Mouse (Mus musculus) stomach, embryonic 14.5 days (tissue): ENCODE results near the gene Spata32. TPM values are rescaled to one million over a fixed set of nuclear protein-coding genes. Genes with fewer than 3 reads are reported as not detected.
A peak's percentile ranks its signal among the peaks of the same experiment; 100 is the strongest.

Source experiments
- ATAC-seq: fragments of 200-750 bp; cut with Nextera tagmentation; 2 replicates; pipeline ENCODE4 v1.8.0; 2017; ENCODE audit warnings: low read depth, moderate TSS enrichment; ENCODE audit not compliant: insufficient number of reproducible peaks, insufficient read depth, low FRiP score
- H3K27ac ChIP-seq: fragments of 300-500 bp; sonication (generic); 2 replicates; pipeline ENCODE4 v1.5.1; 2014; ENCODE audit warnings: mild to moderate bottlenecking, low read length, moderate library complexity, mixed read lengths
- H3K27me3 ChIP-seq: fragments of 300-500 bp; sonication (generic); 2 replicates; pipeline ENCODE4 v1.6.1; 2014; ENCODE audit warnings: low read length, control low read depth, mixed read lengths; ENCODE audit not compliant: control insufficient read depth, insufficient read depth
- H3K36me3 ChIP-seq: fragments of 300-500 bp; sonication (generic); 2 replicates; pipeline ENCODE4 v1.6.1; 2014; ENCODE audit warnings: mild to moderate bottlenecking, control low read depth, low read length, moderate library complexity, mixed read lengths; ENCODE audit not compliant: control insufficient read depth, insufficient read depth
- H3K4me1 ChIP-seq: fragments of 300-500 bp; sonication (generic); 2 replicates; pipeline ENCODE4 v1.6.1; 2014; ENCODE audit warnings: low read length, control low read depth, mixed read lengths; ENCODE audit not compliant: control insufficient read depth, insufficient read depth
- H3K4me2 ChIP-seq: fragments of 300-500 bp; sonication (generic); replicated peaks from 2 replicates; pipeline ENCODE4 v1.6.1; 2014; ENCODE audit warnings: low read depth, low read length, control low read depth
- H3K4me3 ChIP-seq: fragments of 300-500 bp; sonication (generic); 2 replicates; pipeline ENCODE4 v1.5.1; 2014; ENCODE audit warnings: low read depth, low read length, control low read depth
- H3K9ac ChIP-seq: fragments of 300-500 bp; sonication (generic); replicated peaks from 2 replicates; pipeline ENCODE4 v1.6.1; 2014; ENCODE audit warnings: low read depth, mild to moderate bottlenecking, control low read depth, low read length, moderate library complexity, mixed read lengths
- H3K9me3 ChIP-seq: fragments of 300-500 bp; sonication (generic); 2 replicates; pipeline ENCODE4 v1.6.1; 2016; ENCODE audit warnings: low read depth, low read length, control low read depth; ENCODE audit not compliant: control insufficient read depth
- WGBS: fragments of 180-500 bp; shearing (Covaris S2); extraction: QIAGEN DNeasy Blood & Tissue Kit; methylation state at CpG from one replicate; pipeline ENCODE4 v1.1.7; 2014; 5-methylcytosine and 5-hydroxymethylcytosine counted together
- polyA plus RNA-seq: library from polyadenylated mRNA; unstranded; fragments of >200 nt; fragmentation: Nextera tagmentation; extraction: Ambion mirVana; gene quantifications from 2 replicates; pipeline ENCODE4 v1.2.1, GENCODE M21; 2014

Spata32 gene
- polyA plus RNA-seq, 1 experiment from 2014 or later, result not detected

GRCm38 (mm10) chr11:103195236-103195635 is 23.0 kb downstream of the Spata32 start:
- peaks cover 14% of the 10 kb centered on the region; the same call in 1 of the 2 replicates for H3K4me1 ChIP-seq
- H3K9me3 ChIP-seq, result no peaks in the 10 kb centered on the region
- H3K27ac ChIP-seq, result no peak overlapping the region
- 73% methylated on average over 18 of the region's 18 CpGs for WGBS
- H3K4me3 ChIP-seq, result no peak overlapping the region
- no peaks in the 10 kb centered on the region for H3K36me3 ChIP-seq
- ATAC-seq, result no peak
- H3K9ac ChIP-seq, result no peak overlapping the region
- peaks cover 37% of the 10 kb centered on the region for H3K27me3 ChIP-seq
- no peak overlapping the region for H3K4me2 ChIP-seq

GRCm38 (mm10) chr11:103193825-103194168 is 24.4 kb downstream of the Spata32 start:
- no peaks in the 10 kb centered on the region for H3K36me3 ChIP-seq
- H3K27me3 ChIP-seq, result peaks cover 34% of the 10 kb centered on the region
- 36% methylated on average over 9 of the region's 9 CpGs for WGBS
- no peak overlapping the region for H3K9ac ChIP-seq
- no peak overlapping the region for H3K4me2 ChIP-seq
- H3K27ac ChIP-seq, result no peak overlapping the region
- no peaks in the 10 kb centered on the region for H3K9me3 ChIP-seq
- no peak overlapping the region for H3K4me3 ChIP-seq
- no peak for ATAC-seq
- peaks cover 4% of the 10 kb centered on the region; the same call in 1 of the 2 replicates for H3K4me1 ChIP-seq

DNA sequence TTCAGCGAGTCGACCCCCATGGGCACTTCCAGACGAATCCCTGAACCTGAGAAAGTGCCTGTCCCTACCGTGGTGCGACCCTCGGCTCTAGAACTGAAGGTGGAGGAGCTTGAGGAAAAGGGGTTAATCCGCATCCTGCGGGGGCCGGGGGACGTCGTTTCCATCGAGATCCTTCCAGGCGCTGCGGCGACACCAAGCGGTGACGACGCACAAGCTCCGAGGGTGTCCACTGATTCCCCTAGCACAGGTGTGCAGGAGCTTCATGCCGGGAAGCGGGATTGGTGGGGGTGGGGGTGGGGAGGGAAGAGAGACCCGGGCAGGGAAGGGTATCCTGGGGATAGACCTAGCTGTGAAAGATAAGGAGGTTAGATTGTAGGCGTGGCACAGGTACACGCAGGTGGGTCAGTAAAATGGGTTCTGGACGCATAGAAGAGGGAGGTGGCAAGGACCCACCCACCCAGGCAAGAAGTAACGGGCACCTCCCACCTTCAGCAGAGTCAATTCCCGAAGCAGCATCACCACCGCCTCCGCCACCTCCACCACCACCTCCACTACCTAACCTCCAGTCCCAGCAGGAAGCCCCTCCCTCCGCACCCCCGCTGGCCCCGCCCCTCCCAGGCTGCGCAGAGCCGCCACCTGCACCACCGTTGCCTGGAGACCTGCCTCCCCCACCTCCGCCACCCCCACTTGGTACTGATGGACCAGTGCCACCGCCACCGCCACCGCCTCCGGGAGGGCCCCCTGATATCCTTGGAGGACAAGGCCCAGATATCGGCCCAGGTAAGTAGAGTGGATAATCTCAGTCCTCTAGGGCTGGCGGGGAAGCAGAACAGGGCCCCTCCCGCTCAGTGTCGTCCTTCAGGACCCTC is 25.0 kb downstream of the Spata32 start:
- ATAC-seq, result 0 out of 2 replicates have a peak, but pooled peaks have one; percentile 36
- no peaks in the 10 kb centered on the region for H3K36me3 ChIP-seq
- H3K4me1 ChIP-seq, result no peaks in the 10 kb centered on the region
- H3K4me2 ChIP-seq, result peak overlapping the region; percentile 43
- H3K4me3 ChIP-seq, result peak overlapping the region; percentile 22; the same call in 1 of the 2 replicates
- 0 out of 2 replicates have a peak overlapping the region, but pooled peaks have one; percentile 10 for H3K9ac ChIP-seq
- H3K9me3 ChIP-seq, result no peaks in the 10 kb centered on the region
- H3K27me3 ChIP-seq, result peaks cover 34% of the 10 kb centered on the region
- H3K27ac ChIP-seq, result no peak overlapping the region
- WGBS, result 9% methylated on average over 42 of the region's 44 CpGs

DNA sequence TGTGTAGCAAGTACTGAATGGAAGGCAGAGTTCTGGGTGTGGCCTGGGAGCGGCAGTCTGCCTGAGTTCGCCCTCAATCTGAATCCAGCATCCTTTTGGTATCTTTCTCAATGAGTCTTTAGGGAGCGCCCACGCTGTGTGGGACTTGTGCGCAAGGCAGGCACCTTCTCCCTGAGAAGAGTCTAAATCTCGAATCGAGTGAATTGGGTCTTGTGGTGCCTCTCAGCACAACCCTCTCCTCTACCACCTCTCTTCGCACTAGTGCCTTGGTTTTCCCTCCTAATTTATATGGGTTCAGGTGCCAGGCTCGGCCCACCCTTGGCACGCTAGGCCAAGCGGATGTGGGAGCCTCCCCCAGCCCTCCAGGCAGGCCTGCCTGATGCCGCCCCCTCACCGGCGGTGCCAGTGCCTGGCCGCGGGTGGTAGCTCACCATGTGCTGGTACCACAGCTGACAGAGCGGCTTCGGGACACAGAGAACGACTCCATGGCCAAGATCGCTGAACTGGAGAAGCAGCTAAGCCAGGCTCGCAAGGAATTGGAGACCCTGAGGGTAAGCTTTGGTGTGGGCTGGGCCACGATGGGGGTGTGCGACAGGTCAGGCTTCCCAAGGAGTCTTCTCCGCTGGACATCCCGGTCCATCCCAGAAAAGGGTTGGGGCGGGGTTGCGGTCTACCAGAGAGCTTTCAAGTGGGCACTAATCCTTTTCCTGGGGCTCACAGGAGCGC is 25.8 kb downstream of the Spata32 start:
- WGBS, result 20% methylated on average over 28 of the region's 28 CpGs
- H3K4me1 ChIP-seq, result no peaks in the 10 kb centered on the region
- ATAC-seq, result no peak
- no peaks in the 10 kb centered on the region for H3K36me3 ChIP-seq
- peak overlapping the region; percentile 43 for H3K4me2 ChIP-seq
- no peak overlapping the region for H3K27ac ChIP-seq
- H3K4me3 ChIP-seq, result peak overlapping the region; percentile 22; the same call in 1 of the 2 replicates
- H3K27me3 ChIP-seq, result peaks cover 34% of the 10 kb centered on the region
- H3K9ac ChIP-seq, result 0 out of 2 replicates have a peak overlapping the region, but pooled peaks have one; percentile 10
- H3K9me3 ChIP-seq, result no peaks in the 10 kb centered on the region

DNA sequence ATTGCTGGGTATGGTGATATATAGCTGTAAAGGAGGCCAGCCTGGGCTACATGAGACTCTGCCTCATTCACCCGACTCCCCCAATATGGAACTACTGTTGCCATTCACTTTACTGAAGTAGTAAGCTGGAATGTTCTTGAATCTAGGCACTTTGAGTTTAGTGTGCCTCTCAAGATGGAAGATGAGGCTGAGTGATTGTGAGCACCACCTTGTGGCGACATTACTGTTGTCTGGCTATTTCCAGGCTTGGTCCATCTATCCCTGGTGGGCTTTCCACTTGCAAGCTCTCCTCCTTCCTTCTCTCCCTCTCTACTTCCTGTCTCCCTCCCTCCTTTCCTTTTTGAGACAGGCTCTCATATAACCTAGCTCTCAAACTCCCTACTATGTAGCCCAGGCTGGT is 33.3 kb downstream of the Spata32 start:
- H3K27me3 ChIP-seq, result no peaks in the 10 kb centered on the region
- no peak overlapping the region for H3K9ac ChIP-seq
- 32% methylated on average over 2 of the region's 2 CpGs for WGBS
- H3K4me3 ChIP-seq, result no peak overlapping the region
- no peaks in the 10 kb centered on the region for H3K9me3 ChIP-seq
- H3K27ac ChIP-seq, result no peak overlapping the region
- no peaks in the 10 kb centered on the region for H3K36me3 ChIP-seq
- ATAC-seq, result no peak
- H3K4me2 ChIP-seq, result no peak overlapping the region
- H3K4me1 ChIP-seq, result no peaks in the 10 kb centered on the region

GRCm38 (mm10) chr11:103181911-103182310 is 36.3 kb downstream of the Spata32 start:
- H3K9ac ChIP-seq, result no peak overlapping the region
- no peaks in the 10 kb centered on the region for H3K27me3 ChIP-seq
- H3K36me3 ChIP-seq, result no peaks in the 10 kb centered on the region
- H3K4me3 ChIP-seq, result no peak overlapping the region
- WGBS, result 76% methylated on average over 3 of the region's 3 CpGs
- no peaks in the 10 kb centered on the region for H3K9me3 ChIP-seq
- H3K4me2 ChIP-seq, result no peak overlapping the region
- no peaks in the 10 kb centered on the region for H3K4me1 ChIP-seq
- ATAC-seq, result no peak
- no peak overlapping the region for H3K27ac ChIP-seq

- Histone ChIP-seq H3K27me3 (no peaks in the 10 kb centered on the region), H3K4me1 (no peaks in the 10 kb centered on the region), H3K9me3 (no peaks in the 10 kb centered on the region), H3K36me3 (no peaks in the 10 kb centered on the region), H3K9ac (no peak overlapping the region), H3K4me3 (no peak overlapping the region), H3K27ac (no peak overlapping the region), H3K4me2 (no peak overlapping the region)
- ATAC-seq, result no peak
- 79% methylated on average over 9 of the region's 9 CpGs for WGBS
Measured at GRCm38 (mm10) chr11:103181349-103181748, 36.9 kb downstream of the Spata32 start.

GRCm38 (mm10) chr11:103180426-103180825 is 37.8 kb downstream of the Spata32 start:
- Histone ChIP-seq H3K36me3 (no peaks in the 10 kb centered on the region), H3K27ac (no peak overlapping the region), H3K27me3 (no peaks in the 10 kb centered on the region), H3K9me3 (no peaks in the 10 kb centered on the region), H3K4me3 (no peak overlapping the region), H3K4me1 (no peaks in the 10 kb centered on the region), H3K4me2 (no peak overlapping the region), H3K9ac (no peak overlapping the region)
- no peak for ATAC-seq
- 55% methylated on average over 1 of the region's 1 CpGs for WGBS
